Mouse (Mus musculus) heart, embryonic 14.5 days (tissue): ENCODE data around the gene Caskin1. TPM values are rescaled to one million over a fixed set of nuclear protein-coding genes. Genes with fewer than 3 reads are reported as not detected.

ENCODE experiments used
- ATAC-seq: fragments of 200-750 bp; cut with Nextera tagmentation; 2 replicates; pipeline ENCODE4 v1.8.0; 2017; ENCODE audit warnings: low read depth, moderate TSS enrichment; ENCODE audit not compliant: insufficient number of reproducible peaks, insufficient read depth, low FRiP score
- H3K27ac ChIP-seq, 2 experiments: fragments of 200-500 bp in 1 of 2; fragments of 300-500 bp in 1 of 2; sonication (generic) in 1 of 2; replicated peaks in 1 of 2; 2 replicates each; pipeline ENCODE4 v1.5.1; 2012 to 2014; ENCODE audit warnings: low read depth in 2 of 2, low read length in 2 of 2, control low read depth in 1 of 2, mild to moderate bottlenecking in 1 of 2, mixed read lengths in 1 of 2; ENCODE audit not compliant: control insufficient read depth in 1 of 2, insufficient read depth in 1 of 2
- H3K27me3 ChIP-seq: fragments of 300-500 bp; sonication (generic); 2 replicates; pipeline ENCODE4 v1.6.1; 2014; ENCODE audit warnings: mild to moderate bottlenecking, low read length, control low read depth; ENCODE audit not compliant: control insufficient read depth, insufficient read depth
- H3K36me3 ChIP-seq: fragments of 300-500 bp; sonication (generic); 2 replicates; pipeline ENCODE4 v1.6.1; 2014; ENCODE audit warnings: mild to moderate bottlenecking, control low read depth, low read length, mixed read lengths; ENCODE audit not compliant: control insufficient read depth, insufficient read depth
- H3K4me1 ChIP-seq, 2 experiments: fragments of 200-500 bp in 1 of 2; fragments of 300-500 bp in 1 of 2; sonication (generic) in 1 of 2; 2 replicates each; pipeline ENCODE4 v1.6.1; 2012 to 2014; ENCODE audit warnings: low read length in 2 of 2, control low read depth in 1 of 2, mixed read lengths in 1 of 2; ENCODE audit not compliant: control insufficient read depth in 2 of 2, insufficient read depth in 2 of 2
- H3K4me2 ChIP-seq: fragments of 300-500 bp; sonication (generic); 2 replicates; pipeline ENCODE4 v1.6.1; 2014; ENCODE audit warnings: mild to moderate bottlenecking, low read length
- H3K4me3 ChIP-seq, 2 experiments: fragments of 200-500 bp in 1 of 2; fragments of 300-500 bp in 1 of 2; sonication (generic) in 1 of 2; 2 replicates each; pipeline ENCODE4 v1.5.1; 2012 to 2014; ENCODE audit warnings: low read length in 2 of 2, mild to moderate bottlenecking in 2 of 2, control low read depth in 1 of 2, low read depth in 1 of 2, moderate library complexity in 1 of 2; ENCODE audit not compliant: control insufficient read depth in 1 of 2, insufficient read depth in 1 of 2
- H3K9ac ChIP-seq: fragments of 300-500 bp; sonication (generic); 2 replicates; pipeline ENCODE4 v1.6.1; 2014; ENCODE audit warnings: mild to moderate bottlenecking, low read length
- H3K9me3 ChIP-seq: fragments of 300-500 bp; sonication (generic); 2 replicates; pipeline ENCODE4 v1.6.1; 2016; ENCODE audit warnings: low read length, control low read depth; ENCODE audit not compliant: control insufficient read depth
- WGBS: fragments of 180-500 bp; shearing (Covaris S2); extraction: QIAGEN DNeasy Blood & Tissue Kit; methylation state at CpG from one replicate; pipeline ENCODE4 v1.1.7; 2014; 5-methylcytosine and 5-hydroxymethylcytosine counted together
- polyA plus RNA-seq: library from polyadenylated mRNA; unstranded; fragments of >200 nt; fragmentation: Nextera tagmentation; extraction: Ambion mirVana; gene quantifications from 2 replicates; pipeline ENCODE4 v1.2.1, GENCODE M21; 2014

Gene Caskin1
- polyA plus RNA-seq, 1 experiment from 2014 or later: 0.26 TPM

- Histone ChIP-seq H3K27ac (no peak overlapping the region), H3K4me2 (peak overlapping the region; percentile 98), H3K36me3 (no peaks in the 10 kb centered on the region), H3K4me3 (peak overlapping the region; percentile 52 to 55), H3K4me1 (peaks cover 7 to 17% of the 10 kb centered on the region in 2 experiments; a peak in 3 of 4 replicates), H3K9me3 (no peaks in the 10 kb centered on the region), H3K9ac (peak overlapping the region; percentile 71), H3K27me3 (peaks cover 41% of the 10 kb centered on the region)
- under 1% methylated on average over 57 of the region's 81 CpGs for WGBS
- no peak; the same call in 1 of the 2 replicates for ATAC-seq
These were observed 362 bp downstream of the Caskin1 start for GRCm38 (mm10) chr17:24488662-24489264.

GRCm38 (mm10) chr17:24489265-24490030 is 1.0 kb downstream of the Caskin1 start:
- ATAC-seq: no peak
- H3K27me3 ChIP-seq: peaks cover 41% of the 10 kb centered on the region
- H3K27ac ChIP-seq: no peak overlapping the region
- peak overlapping the region; percentile 52 to 55 for H3K4me3 ChIP-seq
- H3K9me3 ChIP-seq: no peaks in the 10 kb centered on the region
- 25% methylated on average over 19 of the region's 19 CpGs for WGBS
- peak overlapping the region; percentile 71 for H3K9ac ChIP-seq
- H3K36me3 ChIP-seq: no peaks in the 10 kb centered on the region
- peak overlapping the region; percentile 98 for H3K4me2 ChIP-seq
- H3K4me1 ChIP-seq: peaks cover 7 to 17% of the 10 kb centered on the region in 2 experiments; a peak in 3 of 4 replicates

DNA sequence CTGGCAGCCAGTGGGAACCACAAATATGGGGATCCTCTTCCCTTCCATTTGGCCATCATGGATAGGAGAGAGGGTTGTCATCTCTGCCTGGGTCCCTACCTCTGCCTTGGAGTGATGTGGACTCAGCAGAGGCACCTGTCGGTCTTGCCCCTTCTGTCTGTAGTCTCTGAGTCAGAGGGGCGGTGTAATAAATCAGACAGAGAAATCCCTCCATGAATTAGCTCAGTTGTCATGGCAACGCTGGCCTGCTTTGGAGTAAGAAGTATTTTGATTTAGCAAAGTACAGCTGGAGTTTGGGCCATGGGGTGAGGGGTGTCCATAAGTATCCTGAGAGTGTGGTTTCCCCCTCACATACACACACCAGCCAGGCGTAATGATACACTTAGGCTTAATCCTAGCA is 2.0 kb downstream of the Caskin1 start:
- Histone ChIP-seq H3K4me3 (no peak overlapping the region), H3K27me3 (peaks cover 41% of the 10 kb centered on the region), H3K4me1 (peaks cover 4 to 14% of the 10 kb centered on the region in 2 experiments; a peak in 3 of 4 replicates), H3K9ac (no peak overlapping the region), H3K27ac (no peak overlapping the region), H3K4me2 (no peak overlapping the region), H3K9me3 (no peaks in the 10 kb centered on the region), H3K36me3 (no peaks in the 10 kb centered on the region)
- no peak for ATAC-seq
- 86% methylated on average over 4 of the region's 4 CpGs for WGBS

DNA sequence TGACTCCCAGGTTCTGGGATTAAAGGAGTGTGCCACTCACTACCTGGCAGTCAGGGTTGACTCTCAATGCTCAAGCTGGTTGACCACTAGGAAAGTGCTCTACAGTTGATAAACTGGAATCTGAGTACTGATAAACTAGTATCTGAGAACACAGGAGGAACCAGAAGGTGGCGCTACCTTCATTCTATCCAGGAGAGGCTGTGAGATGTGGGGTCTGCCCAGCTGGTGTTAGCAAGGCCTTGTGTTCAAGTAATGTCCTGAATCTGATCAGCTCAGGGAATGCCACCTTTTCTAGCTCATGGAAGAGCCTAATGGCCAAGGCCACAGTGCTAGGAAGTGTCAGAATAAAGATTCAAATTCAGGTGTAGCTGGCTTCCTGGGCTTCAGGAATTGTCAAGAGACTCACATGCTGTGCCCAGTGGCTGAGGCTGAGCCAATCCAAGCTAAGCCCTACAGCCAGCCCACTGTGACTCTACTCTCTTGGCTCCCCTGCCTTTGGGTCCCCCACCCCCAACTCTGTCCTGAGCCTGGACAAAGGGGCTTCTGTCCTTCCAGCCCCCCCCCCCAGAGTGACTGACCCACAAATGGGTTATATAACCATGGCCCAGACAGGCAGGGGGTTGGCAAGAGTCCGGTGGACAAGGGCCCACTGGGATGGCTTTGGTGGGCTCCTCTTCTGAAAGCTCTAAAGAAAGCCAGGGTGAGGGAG is 6.4 kb downstream of the Caskin1 start:
- Histone ChIP-seq H3K9me3 (no peaks in the 10 kb centered on the region), H3K36me3 (no peaks in the 10 kb centered on the region), H3K4me3 (no peak overlapping the region), H3K4me2 (no peak overlapping the region), H3K4me1 (no peaks in the 10 kb centered on the region), H3K27me3 (peaks cover 14% of the 10 kb centered on the region), H3K27ac (no peak overlapping the region), H3K9ac (no peak overlapping the region)
- no peak for ATAC-seq
- 40% methylated on average over 2 of the region's 2 CpGs for WGBS

- Histone ChIP-seq H3K4me2 (no peak overlapping the region), H3K9me3 (no peaks in the 10 kb centered on the region), H3K4me1 (no peaks in the 10 kb centered on the region), H3K9ac (no peak overlapping the region), H3K4me3 (no peak overlapping the region), H3K36me3 (no peaks in the 10 kb centered on the region), H3K27me3 (peaks cover 7% of the 10 kb centered on the region), H3K27ac (no peak overlapping the region)
- WGBS: 73% methylated on average over 3 of the region's 3 CpGs
- no peak for ATAC-seq
These were observed 7.0 kb downstream of the Caskin1 start for GRCm38 (mm10) chr17:24495443-24495842.

DNA sequence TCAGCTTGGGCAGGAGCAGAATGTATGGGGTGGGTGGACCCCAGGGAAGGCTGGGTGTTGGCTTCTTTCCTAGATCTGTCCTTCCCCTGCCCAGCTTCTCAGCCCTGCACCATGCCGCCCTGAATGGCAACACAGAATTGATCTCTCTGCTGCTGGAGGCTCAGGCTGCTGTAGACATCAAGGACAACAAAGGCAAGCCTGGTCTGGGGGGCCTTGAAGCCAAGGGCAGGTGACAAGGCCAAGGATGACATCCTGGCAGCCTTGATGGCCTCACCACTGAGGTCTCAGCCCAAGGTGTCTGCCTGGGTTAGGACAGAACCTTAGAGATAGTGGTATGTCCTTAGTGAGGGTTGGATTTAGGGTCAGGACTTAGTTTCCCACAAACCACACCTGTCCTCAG is 7.6 kb downstream of the Caskin1 start:
- H3K4me2 ChIP-seq: no peak overlapping the region
- WGBS: 63% methylated on average over 1 of the region's 1 CpGs
- H3K4me1 ChIP-seq: no peaks in the 10 kb centered on the region
- H3K27me3 ChIP-seq: peaks cover 2% of the 10 kb centered on the region; the same call in 1 of the 2 replicates
- H3K27ac ChIP-seq: no peak overlapping the region
- no peak overlapping the region for H3K4me3 ChIP-seq
- no peak for ATAC-seq
- H3K9me3 ChIP-seq: no peaks in the 10 kb centered on the region
- no peak overlapping the region for H3K9ac ChIP-seq
- no peaks in the 10 kb centered on the region for H3K36me3 ChIP-seq

- WGBS: 35% methylated on average over 11 of the region's 11 CpGs
- Histone ChIP-seq H3K27me3 (no peaks in the 10 kb centered on the region), H3K4me2 (no peak overlapping the region), H3K27ac (no peak overlapping the region), H3K9me3 (no peaks in the 10 kb centered on the region), H3K4me3 (no peak overlapping the region), H3K4me1 (peaks cover 6 to 7% of the 10 kb centered on the region in 2 experiments; a peak in 3 of 4 replicates), H3K9ac (no peak overlapping the region), H3K36me3 (no peaks in the 10 kb centered on the region)
- no peak for ATAC-seq
These were observed 13.8 kb downstream of the Caskin1 start for GRCm38 (mm10) chr17:24502208-24502607.
